Mouse (Mus musculus): Measurements from ENCODE around the gene Adamts18. TPM values are rescaled to one million over a fixed set of nuclear protein-coding genes. Genes with fewer than 3 reads are reported as not detected.

Adamts18 gene
- polyA plus RNA-seq, 1 experiment, result 1.7 TPM

GRCm38 (mm10) chr8:113763592-113764355, 84.8 kb downstream of the Adamts18 start:
- DNase-seq (ENCODE audit: extremely low spot score in 1 of 2, low spot score in 1 of 2), result no peak

- no peak for DNase-seq (ENCODE audit: extremely low spot score in 1 of 2, low spot score in 1 of 2)
These were observed 86.4 kb downstream of the Adamts18 start for GRCm38 (mm10) chr8:113762101-113762500.

GRCm38 (mm10) chr8:113755866-113756265, 92.7 kb downstream of the Adamts18 start:
- no peak for DNase-seq (ENCODE audit: extremely low spot score in 1 of 2, low spot score in 1 of 2)

- no peak for DNase-seq (ENCODE audit: extremely low spot score in 1 of 2, low spot score in 1 of 2)
These were observed 95.4 kb downstream of the Adamts18 start for GRCm38 (mm10) chr8:113753153-113753552.

GRCm38 (mm10) chr8:113752349-113752748, 96.2 kb downstream of the Adamts18 start:
- DNase-seq (ENCODE audit: extremely low spot score in 1 of 2, low spot score in 1 of 2), result no peak

- DNase-seq (ENCODE audit: extremely low spot score in 1 of 2, low spot score in 1 of 2), result no peak
These were observed 113.0 kb downstream of the Adamts18 start for GRCm38 (mm10) chr8:113735496-113736060.

- no peak for DNase-seq (ENCODE audit: extremely low spot score in 1 of 2, low spot score in 1 of 2)
These were observed 123.2 kb downstream of the Adamts18 start for GRCm38 (mm10) chr8:113725331-113725730.

- DNase-seq (ENCODE audit: extremely low spot score in 1 of 2, low spot score in 1 of 2), result no peak
These were observed 124.5 kb downstream of the Adamts18 start for GRCm38 (mm10) chr8:113723873-113724538.

- DNase-seq (ENCODE audit: extremely low spot score in 1 of 2, low spot score in 1 of 2), result peak in 1 of 2 experiments; percentile 16
These were observed 127.1 kb downstream of the Adamts18 start for GRCm38 (mm10) chr8:113721459-113721858.

- no peak for DNase-seq (ENCODE audit: extremely low spot score in 1 of 2, low spot score in 1 of 2)
These were observed 143.6 kb downstream of the Adamts18 start for GRCm38 (mm10) chr8:113704968-113705367.

GRCm38 (mm10) chr8:113691622-113692343, 156.8 kb downstream of the Adamts18 start:
- DNase-seq (ENCODE audit: extremely low spot score in 1 of 2, low spot score in 1 of 2), result no peak

- no peak for DNase-seq (ENCODE audit: extremely low spot score in 1 of 2, low spot score in 1 of 2)
These were observed 160.0 kb downstream of the Adamts18 start for GRCm38 (mm10) chr8:113688543-113688915.

GRCm38 (mm10) chr8:113687889-113688542, 160.5 kb downstream of the Adamts18 start:
- DNase-seq (ENCODE audit: extremely low spot score in 1 of 2, low spot score in 1 of 2), result no peak

- no peak for DNase-seq (ENCODE audit: extremely low spot score in 1 of 2, low spot score in 1 of 2)
These were observed 169.2 kb downstream of the Adamts18 start for GRCm38 (mm10) chr8:113679361-113679760.

- no peak for DNase-seq (ENCODE audit: extremely low spot score in 1 of 2, low spot score in 1 of 2)
These were observed 171.7 kb downstream of the Adamts18 start for GRCm38 (mm10) chr8:113676811-113677210.

- DNase-seq (ENCODE audit: extremely low spot score in 1 of 2, low spot score in 1 of 2), result no peak
These were observed 173.3 kb downstream of the Adamts18 start for GRCm38 (mm10) chr8:113675281-113675680.

- no peak for DNase-seq (ENCODE audit: extremely low spot score in 1 of 2, low spot score in 1 of 2)
These were observed 173.9 kb downstream of the Adamts18 start for GRCm38 (mm10) chr8:113674611-113675010.

GRCm38 (mm10) chr8:113673300-113673699, 175.2 kb downstream of the Adamts18 start:
- no peak for DNase-seq (ENCODE audit: extremely low spot score in 1 of 2, low spot score in 1 of 2)

GRCm38 (mm10) chr8:113672599-113673255, 175.8 kb downstream of the Adamts18 start:
- DNase-seq (ENCODE audit: extremely low spot score in 1 of 2, low spot score in 1 of 2), result no peak

- DNase-seq (ENCODE audit: extremely low spot score in 1 of 2, low spot score in 1 of 2), result no peak
These were observed 178.6 kb downstream of the Adamts18 start for GRCm38 (mm10) chr8:113669924-113670323.

Measured in frontal cortex, adult 2 months (tissue).